Mouse (Mus musculus) hindbrain, embryonic 15.5 days (tissue): ENCODE measurements at regions not wholly inside any gene's neighbourhood (a gene's known extent, or its start where the extent isn't known, plus 50 kb on each side); places are given as distances from the start of the nearest gene placed in this dataset.
"Not testable (repeated sequence)": the region's sequence is repeated elsewhere in the genome, so short reads cannot be mapped to it uniquely, and the experiment has no call there.

ENCODE experiments used
- ATAC-seq: fragments of 200-750 bp; cut with Nextera tagmentation; 2 replicates; pipeline ENCODE4 v1.8.0; 2017; ENCODE audit warnings: low read depth, moderate number of reproducible peaks, moderate TSS enrichment; ENCODE audit not compliant: low FRiP score
- H3K27ac ChIP-seq: fragments of 300-500 bp; sonication (generic); replicated peaks from 2 replicates; pipeline ENCODE4 v1.5.1; 2015; ENCODE audit warnings: mild to moderate bottlenecking, inconsistent platforms
- H3K27me3 ChIP-seq: fragments of 300-500 bp; sonication (generic); 2 replicates; pipeline ENCODE4 v1.6.1; 2015; ENCODE audit warnings: control low read depth, inconsistent platforms
- H3K36me3 ChIP-seq: fragments of 300-500 bp; sonication (generic); 2 replicates; pipeline ENCODE4 v1.6.1; 2015; ENCODE audit warnings: control low read depth, inconsistent platforms
- H3K4me1 ChIP-seq: fragments of 300-500 bp; sonication (generic); replicated peaks from 2 replicates; pipeline ENCODE4 v1.6.1; 2015; ENCODE audit warnings: control low read depth, inconsistent platforms
- H3K4me2 ChIP-seq: fragments of 300-500 bp; sonication (generic); 2 replicates; pipeline ENCODE4 v1.6.1; 2015; ENCODE audit warnings: moderate library complexity, mild to moderate bottlenecking, inconsistent platforms
- H3K4me3 ChIP-seq: fragments of 300-500 bp; sonication (generic); 2 replicates; pipeline ENCODE4 v1.5.1; 2015; ENCODE audit warnings: mild to moderate bottlenecking, inconsistent platforms
- H3K9ac ChIP-seq: fragments of 300-500 bp; sonication (generic); 2 replicates; pipeline ENCODE4 v1.6.1; 2015; ENCODE audit warnings: inconsistent platforms
- H3K9me3 ChIP-seq: fragments of 300-500 bp; sonication (generic); 2 replicates; pipeline ENCODE4 v1.6.1; 2016; ENCODE audit warnings: control low read depth, inconsistent platforms
- WGBS: fragments of 180-500 bp; shearing (Covaris S2); methylation state at CpG from one replicate; pipeline ENCODE4 v1.1.7; 2015; 5-methylcytosine and 5-hydroxymethylcytosine counted together

DNA sequence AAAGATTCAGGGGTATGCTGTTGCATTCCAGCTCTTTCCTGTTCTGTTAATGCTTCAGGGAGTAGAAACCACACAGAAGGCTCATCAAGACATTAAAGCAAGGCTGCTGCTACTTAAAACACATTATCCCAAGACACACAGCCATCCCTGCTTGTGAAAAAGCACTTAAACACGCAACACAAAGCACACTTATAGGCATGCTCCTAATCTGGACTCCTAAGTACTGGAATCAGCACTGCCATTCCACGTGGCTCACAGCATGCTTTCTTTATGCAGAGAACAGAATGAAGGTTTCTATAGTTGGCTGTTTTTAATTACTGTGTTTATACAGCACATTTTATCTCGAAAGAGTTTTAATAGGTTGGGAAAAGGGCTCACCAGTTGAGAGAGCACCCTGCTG lies 233.2 kb upstream of the Anxa10 start:
- Histone ChIP-seq H3K27me3 (no peaks in the 10 kb centered on the region), H3K36me3 (no peaks in the 10 kb centered on the region), H3K9me3 (no peaks in the 10 kb centered on the region), H3K4me3 (no peak overlapping the region), H3K27ac (no peak overlapping the region), H3K4me2 (no peak overlapping the region), H3K4me1 (no peaks in the 10 kb centered on the region), H3K9ac (no peak overlapping the region)
- 37% methylated on average over 3 of the region's 3 CpGs for WGBS
- ATAC-seq, result peak; percentile 63

DNA sequence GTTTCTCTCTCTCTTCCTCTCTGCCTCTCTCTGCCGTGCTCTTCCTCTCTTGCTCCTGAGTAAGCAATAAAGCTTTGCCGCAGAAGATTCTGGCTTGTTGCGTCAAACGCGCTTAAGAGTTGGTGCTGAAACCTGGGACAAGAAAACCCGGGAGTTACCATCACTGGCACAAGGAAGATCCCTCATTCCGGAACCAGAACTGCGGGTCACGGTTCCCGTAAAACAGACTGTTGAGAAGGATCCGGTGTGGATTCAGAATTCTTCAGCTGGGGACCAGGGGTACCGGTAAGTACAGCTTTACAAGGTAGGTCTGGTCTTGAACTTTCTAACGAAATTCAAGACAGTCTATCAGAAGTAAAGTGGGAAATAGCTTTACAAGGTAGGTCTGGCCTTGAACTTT lies 221.0 kb upstream of the Anxa10 start:
- not testable (repeated sequence) for H3K9ac ChIP-seq, H3K4me2 ChIP-seq, H3K27ac ChIP-seq, H3K36me3 ChIP-seq, ATAC-seq, H3K4me3 ChIP-seq, H3K4me1 ChIP-seq, H3K27me3 ChIP-seq, H3K9me3 ChIP-seq
- WGBS, result 97% methylated on average over 13 of the region's 13 CpGs
